Mouse (Mus musculus) midbrain, postnatal 0 days (tissue): Measurements from ENCODE around the gene Gng4. TPM values are rescaled to one million over a fixed set of nuclear protein-coding genes. Genes with fewer than 3 reads are reported as not detected.

Source experiments
- ATAC-seq: fragments of 200-750 bp; cut with Nextera tagmentation; 2 replicates; pipeline ENCODE4 v1.8.0; 2017; ENCODE audit warnings: moderate number of reproducible peaks, mild to moderate bottlenecking, moderate TSS enrichment, moderate library complexity; ENCODE audit not compliant: low FRiP score
- DNase-seq: peaks from one replicate; pipeline ENCODE4 v3.0.0-alpha.2; 2015; ENCODE audit warnings: low spot score
- H3K27ac ChIP-seq: fragments of 300-500 bp; sonication (generic); 2 replicates; pipeline ENCODE4 v1.5.1; 2014; ENCODE audit warnings: low read depth, mild to moderate bottlenecking, low read length, mixed read lengths
- H3K27me3 ChIP-seq: fragments of 300-500 bp; sonication (generic); 2 replicates; pipeline ENCODE4 v1.6.1; 2014; ENCODE audit warnings: low read length, control low read depth, mixed read lengths; ENCODE audit not compliant: insufficient read depth
- H3K36me3 ChIP-seq: fragments of 300-500 bp; sonication (generic); 2 replicates; pipeline ENCODE4 v1.6.1; 2014; ENCODE audit warnings: low read length, control low read depth, mixed read lengths; ENCODE audit not compliant: insufficient read depth
- H3K4me1 ChIP-seq: fragments of 300-500 bp; sonication (generic); 2 replicates; pipeline ENCODE4 v1.6.1; 2014; ENCODE audit warnings: mild to moderate bottlenecking, control low read depth, antibody characterized with exemption, low read length, mixed read lengths; ENCODE audit not compliant: insufficient read depth
- H3K4me2 ChIP-seq: fragments of 300-500 bp; sonication (generic); 2 replicates; pipeline ENCODE4 v1.6.1; 2014; ENCODE audit warnings: low read depth, mild to moderate bottlenecking, low read length, mixed read lengths; ENCODE audit not compliant: poor library complexity, severe bottlenecking
- H3K4me3 ChIP-seq: fragments of 300-500 bp; sonication (generic); 2 replicates; pipeline ENCODE4 v1.5.1; 2014; ENCODE audit warnings: low read depth, mild to moderate bottlenecking, low read length, moderate library complexity
- H3K9ac ChIP-seq: fragments of 300-500 bp; sonication (generic); replicated peaks from 2 replicates; pipeline ENCODE4 v1.6.1; 2014; ENCODE audit warnings: mild to moderate bottlenecking, low read length, moderate library complexity, mixed read lengths; ENCODE audit not compliant: poor library complexity, severe bottlenecking
- H3K9me3 ChIP-seq: fragments of 300-500 bp; sonication (generic); 2 replicates; pipeline ENCODE4 v1.6.1; 2016; ENCODE audit warnings: low read length, control low read depth
- CTCF ChIP-seq: IDR thresholded peaks from 2 replicates; pipeline ENCODE4 v1.5.1; 2016; ENCODE audit warnings: antibody characterized with exemption, mild to moderate bottlenecking
- WGBS: fragments of 180-500 bp; shearing (Covaris S2); extraction: QIAGEN DNeasy Blood & Tissue Kit; methylation state at CpG from one replicate; pipeline ENCODE4 v1.1.7; 2014; 5-methylcytosine and 5-hydroxymethylcytosine counted together
- polyA plus RNA-seq: library from polyadenylated mRNA; unstranded; fragments of >200 nt; fragmentation: Nextera tagmentation; extraction: Ambion mirVana; gene quantifications from 2 replicates; pipeline ENCODE4 v1.2.1, GENCODE M21; 2015
- total RNA-seq: library from RNA; depleted of rRNA; stranded (reverse); fragments of >200 nt; gene quantifications from 2 replicates; pipeline ENCODE4 v1.2.3, GENCODE M21; 2014

Gene Gng4
- total and polyA plus RNA-seq, 2 experiments from 2014 or later: 144 to 187 TPM

GRCm38 (mm10) chr13:13824946-13825345 lies 41.1 kb downstream of the Gng4 start:
- 89% methylated on average over 7 of the region's 7 CpGs for WGBS
- Histone ChIP-seq H3K4me2 (no peak overlapping the region), H3K27me3 (no peaks in the 10 kb centered on the region), H3K4me3 (no peak overlapping the region), H3K4me1 (no peaks in the 10 kb centered on the region), H3K9ac (no peak overlapping the region), H3K9me3 (no peaks in the 10 kb centered on the region), H3K27ac (no peak overlapping the region), H3K36me3 (no peaks in the 10 kb centered on the region)
- ATAC-seq (no peak), DNase-seq (no peak)
- no peak for TF ChIP-seq CTCF

GRCm38 (mm10) chr13:13826533-13826932 lies 42.7 kb downstream of the Gng4 start:
- WGBS: 81% methylated on average over 6 of the region's 6 CpGs
- no peak overlapping the region for H3K27ac ChIP-seq
- H3K9me3 ChIP-seq: no peaks in the 10 kb centered on the region
- no peaks in the 10 kb centered on the region for H3K36me3 ChIP-seq
- no peak for TF ChIP-seq CTCF
- no peak overlapping the region for H3K4me2 ChIP-seq
- no peaks in the 10 kb centered on the region for H3K4me1 ChIP-seq
- DNase-seq (peak; percentile 18), ATAC-seq (no peak)
- no peak overlapping the region for H3K4me3 ChIP-seq
- H3K27me3 ChIP-seq: no peaks in the 10 kb centered on the region
- H3K9ac ChIP-seq: no peak overlapping the region

- no peaks in the 10 kb centered on the region for H3K27me3 ChIP-seq
- H3K9me3 ChIP-seq: no peaks in the 10 kb centered on the region
- ATAC-seq (no peak), DNase-seq (no peak)
- H3K4me3 ChIP-seq: no peak overlapping the region
- no peak overlapping the region for H3K4me2 ChIP-seq
- no peaks in the 10 kb centered on the region for H3K36me3 ChIP-seq
- no peak for TF ChIP-seq CTCF
- 33% methylated on average over 1 of the region's 1 CpGs for WGBS
- H3K9ac ChIP-seq: no peak overlapping the region
- no peaks in the 10 kb centered on the region for H3K4me1 ChIP-seq
- H3K27ac ChIP-seq: no peak overlapping the region
Measured at GRCm38 (mm10) chr13:13828125-13828524, 44.3 kb downstream of the Gng4 start.

GRCm38 (mm10) chr13:13830469-13831074 lies 46.7 kb downstream of the Gng4 start:
- no peak overlapping the region for H3K4me2 ChIP-seq
- H3K4me3 ChIP-seq: no peak overlapping the region
- no peaks in the 10 kb centered on the region for H3K27me3 ChIP-seq
- no peak overlapping the region for H3K27ac ChIP-seq
- H3K9ac ChIP-seq: no peak overlapping the region
- no peak for ATAC-seq
- no peaks in the 10 kb centered on the region for H3K36me3 ChIP-seq
- no peaks in the 10 kb centered on the region for H3K9me3 ChIP-seq
- no peaks in the 10 kb centered on the region for H3K4me1 ChIP-seq
- WGBS: 52% methylated on average over 4 of the region's 4 CpGs
- TF ChIP-seq CTCF: no peak
- DNase-seq: peak; percentile 5

GRCm38 (mm10) chr13:13835180-13835579 lies 51.3 kb downstream of the Gng4 start:
- no peaks in the 10 kb centered on the region for H3K36me3 ChIP-seq
- no peak overlapping the region for H3K4me3 ChIP-seq
- H3K27ac ChIP-seq: no peak overlapping the region
- 66% methylated on average over 2 of the region's 2 CpGs for WGBS
- H3K4me2 ChIP-seq: no peak overlapping the region
- DNase-seq (no peak), ATAC-seq (no peak)
- H3K27me3 ChIP-seq: no peaks in the 10 kb centered on the region
- H3K9ac ChIP-seq: no peak overlapping the region
- peak; percentile 34 for TF ChIP-seq CTCF
- 0 out of 2 replicates have a peak, but pooled peaks cover 9% of the 10 kb centered on the region for H3K9me3 ChIP-seq
- H3K4me1 ChIP-seq: no peaks in the 10 kb centered on the region

GRCm38 (mm10) chr13:13845021-13845420 lies 61.2 kb downstream of the Gng4 start:
- H3K27ac ChIP-seq: no peak overlapping the region
- H3K36me3 ChIP-seq: no peaks in the 10 kb centered on the region
- ATAC-seq (no peak), DNase-seq (no peak)
- no peak overlapping the region for H3K4me2 ChIP-seq
- no peaks in the 10 kb centered on the region for H3K27me3 ChIP-seq
- no peaks in the 10 kb centered on the region for H3K9me3 ChIP-seq
- 69% methylated on average over 4 of the region's 4 CpGs for WGBS
- TF ChIP-seq CTCF: no peak
- H3K4me3 ChIP-seq: no peak overlapping the region
- H3K4me1 ChIP-seq: no peaks in the 10 kb centered on the region
- H3K9ac ChIP-seq: no peak overlapping the region
